In genomic region chr3:127837154-127837865, GRCm38 (mm10) we compare ENCODE assay signal across 8 mouse cellular contexts. TPM values are rescaled to one million over a fixed set of nuclear protein-coding genes. Genes with fewer than 3 reads are reported as not detected.
A peak's percentile ranks its signal among the peaks of the same experiment; 100 is the strongest.
DNase-seq lines count a peak whose midpoint lies in the region; ATAC-seq and TF ChIP-seq lines count a peak whose summit lies in the region.

TSS of gene Ap1ar (minus strand) at chr3:127837523.

- peak within 1 kb of the TSS; percentile 94 for H3K27ac ChIP-seq in forebrain, embryonic 13.5 days
- peak within 1 kb of the TSS; percentile 86 for H3K27ac ChIP-seq in liver, postnatal 0 days (ENCODE audit: low read depth)
- H3K27ac ChIP-seq in neural tube, embryonic 14.5 days (ENCODE audit: low read depth, low read length): peak within 1 kb of the TSS; percentile 95

- H3K9me3 ChIP-seq in E14TG2a.4 (ENCODE audit: low read length): no peaks in the 10 kb centered on the region
- H3K9me3 ChIP-seq in forebrain, embryonic 13.5 days (replicated peaks): no peaks in the 10 kb centered on the region
- H3K9me3 ChIP-seq in liver, postnatal 0 days (ENCODE audit: low read length): no peaks in the 10 kb centered on the region
- H3K9me3 ChIP-seq in neural tube, embryonic 14.5 days (ENCODE audit: control insufficient read depth, low read length): no peaks in the 10 kb centered on the region

- no peak; the same call in 1 of the 2 replicates for TF ChIP-seq EP300 in liver, postnatal 0 days (IDR thresholded peaks at IDR 0.05; ENCODE audit: low read depth)

- intact Hi-C loops in heart, postnatal 10 days (cut with DNase I): loop anchor here (1.0 to 5.0 kb wide), 3 partner anchors 48 to 210 kb away; partner anchors contain the start of gene Tifa

- ATAC-seq in forebrain, embryonic 13.5 days: peak; percentile 98
- peak; percentile 97 for ATAC-seq in liver, postnatal 0 days
- peak; percentile 97 for ATAC-seq in neural tube, embryonic 14.5 days (ENCODE audit: low read depth)

- H3K4me1 ChIP-seq in E14TG2a.4 (replicated peaks; ENCODE audit: low read depth, low read length): peaks cover 21% of the 10 kb centered on the region
- H3K4me1 ChIP-seq in forebrain, embryonic 13.5 days: peaks cover 31% of the 10 kb centered on the region
- peaks cover 20% of the 10 kb centered on the region for H3K4me1 ChIP-seq in liver, postnatal 0 days (ENCODE audit: insufficient read depth)
- H3K4me1 ChIP-seq in neural tube, embryonic 14.5 days (ENCODE audit: control insufficient read depth, insufficient read depth, low read length): peaks cover 19% of the 10 kb centered on the region; the same call in 1 of the 2 replicates

- peak within 1 kb of the TSS; percentile 87 for H3K4me2 ChIP-seq in forebrain, embryonic 13.5 days
- H3K4me2 ChIP-seq in liver, postnatal 0 days (ENCODE audit: low read depth, low read length): peak within 1 kb of the TSS; percentile 86
- H3K4me2 ChIP-seq in neural tube, embryonic 14.5 days (ENCODE audit: low read depth, low read length): peak within 1 kb of the TSS; percentile 76

- peak; percentile 92 for DNase-seq in c-Kit-positive CD71-positive TER-119-positive erythroid progenitor cells, embryonic 14.5 days (ENCODE audit: low spot score)
- peak; percentile 97 to 98 for DNase-seq in heart, postnatal 10 days
- no peak for DNase-seq in large intestine, adult 2 months (ENCODE audit: low read depth, low spot score)
- DNase-seq in liver, postnatal 0 days: peak; percentile 97
- DNase-seq in testis, postnatal 10 days (ENCODE audit: low spot score): peak; percentile 96

- no peak for TF ChIP-seq CTCF in E14TG2a.4 (conservative IDR thresholded peaks at IDR 0.05; ENCODE audit: low read length)
- peak; percentile 91 for TF ChIP-seq CTCF in liver, postnatal 0 days (IDR thresholded peaks at IDR 0.05; ENCODE audit: low read depth)

- peak within 1 kb of the TSS; percentile 95 for H3K9ac ChIP-seq in forebrain, embryonic 13.5 days
- peak within 1 kb of the TSS; percentile 76 for H3K9ac ChIP-seq in liver, postnatal 0 days (replicated peaks)
- peak within 1 kb of the TSS; percentile 84 for H3K9ac ChIP-seq in neural tube, embryonic 14.5 days (replicated peaks; ENCODE audit: low read depth, low read length)

- peaks cover 4% of the 10 kb centered on the region; the same call in 1 of the 2 replicates for H3K36me3 ChIP-seq in E14TG2a.4 (ENCODE audit: insufficient read depth, low read length)
- H3K36me3 ChIP-seq in forebrain, embryonic 13.5 days (ENCODE audit: poor library complexity, severe bottlenecking): peaks cover 3% of the 10 kb centered on the region; the same call in 1 of the 2 replicates
- H3K36me3 ChIP-seq in liver, postnatal 0 days (replicated peaks; ENCODE audit: insufficient read depth, low read length): 0 out of 2 replicates have a peak, but pooled peaks cover 7% of the 10 kb centered on the region
- H3K36me3 ChIP-seq in neural tube, embryonic 14.5 days (ENCODE audit: control insufficient read depth, insufficient read depth, low read length): no peaks in the 10 kb centered on the region

- WGBS in forebrain, embryonic 13.5 days: under 1% methylated on average over 53 of the region's 89 CpGs
- WGBS in large intestine, adult 2 months: under 1% methylated on average over 88 of the region's 89 CpGs
- WGBS in liver, postnatal 0 days (ENCODE audit: insufficient replicate concordance): under 1% methylated on average over 65 of the region's 89 CpGs
- under 1% methylated on average over 78 of the region's 89 CpGs for WGBS in neural tube, embryonic 14.5 days

- peak within 1 kb of the TSS; percentile 93 for H3K4me3 ChIP-seq in E14TG2a.4 (replicated peaks; ENCODE audit: low read length)
- peak within 1 kb of the TSS; percentile 88 for H3K4me3 ChIP-seq in forebrain, embryonic 13.5 days
- H3K4me3 ChIP-seq in liver, postnatal 0 days (ENCODE audit: low read depth, low read length): peak within 1 kb of the TSS; percentile 78
- peak within 1 kb of the TSS; percentile 81 for H3K4me3 ChIP-seq in neural tube, embryonic 14.5 days (ENCODE audit: low read depth, low read length)

- 0 out of 2 replicates have a peak, but pooled peaks cover 4% of the 10 kb centered on the region for H3K27me3 ChIP-seq in E14TG2a.4 (ENCODE audit: insufficient read depth, low read length)
- peaks cover 1% of the 10 kb centered on the region; the same call in 1 of the 2 replicates for H3K27me3 ChIP-seq in forebrain, embryonic 13.5 days
- no peaks in the 10 kb centered on the region for H3K27me3 ChIP-seq in liver, postnatal 0 days (ENCODE audit: insufficient read depth, low read length)
- H3K27me3 ChIP-seq in neural tube, embryonic 14.5 days (ENCODE audit: control insufficient read depth, insufficient read depth, low read length): 0 out of 2 replicates have a peak, but pooled peaks cover 3% of the 10 kb centered on the region

RNA-seq across cellular contexts. Expression of gene Ap1ar, which starts in this region (rescaled TPM):
- polyA plus RNA-seq in forebrain, embryonic 13.5 days (2015; fragmentation: Nextera tagmentation; extraction: Ambion mirVana): 62.3 and 73.0 TPM in 2 replicates
- 10 to 100 TPM; 18.1 to 18.9 TPM for total RNA-seq in heart, postnatal 10 days (2021)
- 28.0 and 38.9 TPM in 2 replicates for polyA plus RNA-seq in large intestine, adult 2 months (2012; rRNA removed)
- polyA plus RNA-seq in liver, postnatal 0 days (2015; fragmentation: Nextera tagmentation; extraction: Ambion mirVana): 11.1 and 12.9 TPM in 2 replicates
- polyA plus RNA-seq in neural tube, embryonic 14.5 days (2014; fragmentation: Nextera tagmentation; extraction: Ambion mirVana): 97.9 and 115 TPM in 2 replicates
